8 mouse cellular contexts compared by ENCODE assay signal in genomic region chr7:44839491-44840191, GRCm38 (mm10). TPM values are rescaled to one million over a fixed set of nuclear protein-coding genes. Genes with fewer than 3 reads are reported as not detected.
A peak's percentile ranks its signal among the peaks of the same experiment; 100 is the strongest.
DNase-seq lines count a peak whose midpoint lies in the region; ATAC-seq and TF ChIP-seq lines count a peak whose summit lies in the region.

No protein-coding gene starts in this region.

- H3K27ac ChIP-seq in kidney, embryonic 14.5 days (ENCODE audit: low read depth, low read length) = no peak overlapping the region
- H3K27ac ChIP-seq in kidney, postnatal 0 days = no peak overlapping the region

- peak; percentile 62 for ATAC-seq in kidney, embryonic 14.5 days (ENCODE audit: low FRiP score, low TSS enrichment)
- peak; percentile 38 for ATAC-seq in granulocyte monocyte progenitor cell, adult 5-6 weeks (replicated peaks; ENCODE audit: poor library complexity, severe bottlenecking)
- ATAC-seq in kidney, postnatal 0 days (replicated peaks; ENCODE audit: low FRiP score, low read depth) = peak; percentile 39

- no peak for DNase-seq in kidney, adult 11 months
- peak; percentile 75 for DNase-seq in adrenal gland, postnatal 14 days
- DNase-seq in kidney, postnatal 0 days (ENCODE audit: low spot score) = peak; percentile 49
- DNase-seq in lung, postnatal 36 days = peak; percentile 47
- DNase-seq in right cerebral cortex, postnatal 10 days (ENCODE audit: low spot score in 2 of 2) = peak; percentile 79 to 80
- DNase-seq in urinary bladder, adult 2 months (ENCODE audit: low spot score) = no peak

- WGBS in kidney, embryonic 14.5 days = 2% methylated on average over 58 of the region's 58 CpGs
- WGBS in kidney, postnatal 0 days = 2% methylated on average over 58 of the region's 58 CpGs

- H3K27me3 ChIP-seq in kidney, embryonic 14.5 days (ENCODE audit: control insufficient read depth, insufficient read depth, low read length) = 0 out of 2 replicates have a peak, but pooled peaks cover 4% of the 10 kb centered on the region
- no peaks in the 10 kb centered on the region for H3K27me3 ChIP-seq in kidney, postnatal 0 days (ENCODE audit: insufficient read depth, low read length)

- peak overlapping the region; percentile 50 for H3K4me2 ChIP-seq in kidney, embryonic 14.5 days (replicated peaks; ENCODE audit: low read depth, low read length)
- H3K4me2 ChIP-seq in kidney, postnatal 0 days (ENCODE audit: low read length) = peak overlapping the region; percentile 53

- no peak for TF ChIP-seq CTCF in kidney, postnatal 0 days (IDR thresholded peaks at IDR 0.05; ENCODE audit: low read depth)

- H3K9ac ChIP-seq in kidney, embryonic 14.5 days (ENCODE audit: low read depth, low read length) = peak overlapping the region; percentile 46; the same call in 1 of the 2 replicates
- H3K9ac ChIP-seq in kidney, postnatal 0 days (ENCODE audit: low read depth, low read length) = peak overlapping the region; percentile 41; the same call in 1 of the 2 replicates

- peak overlapping the region; percentile 26 for H3K4me3 ChIP-seq in kidney, embryonic 14.5 days (ENCODE audit: low read length)
- peak overlapping the region; percentile 12; the same call in 1 of the 2 replicates for H3K4me3 ChIP-seq in kidney, postnatal 0 days (replicated peaks; ENCODE audit: low read depth, low read length)

- no peaks in the 10 kb centered on the region for H3K9me3 ChIP-seq in kidney, embryonic 14.5 days (ENCODE audit: control insufficient read depth, low read length)
- H3K9me3 ChIP-seq in kidney, postnatal 0 days (replicated peaks; ENCODE audit: low read length) = no peaks in the 10 kb centered on the region

- H3K4me1 ChIP-seq in kidney, embryonic 14.5 days (ENCODE audit: control insufficient read depth, insufficient read depth, low read length) = peaks cover 16% of the 10 kb centered on the region; the same call in 1 of the 2 replicates
- peaks cover 18% of the 10 kb centered on the region for H3K4me1 ChIP-seq in kidney, postnatal 0 days (replicated peaks; ENCODE audit: insufficient read depth, low read length)

- peaks cover 36% of the 10 kb centered on the region for H3K36me3 ChIP-seq in kidney, embryonic 14.5 days (ENCODE audit: control insufficient read depth, insufficient read depth, low read length)
- peaks cover 26% of the 10 kb centered on the region for H3K36me3 ChIP-seq in kidney, postnatal 0 days (ENCODE audit: insufficient read depth, low read length)

RNA-seq across cellular contexts. Expression of gene Akt1s1, which starts 9.2 kb away (rescaled TPM):
- polyA plus RNA-seq in kidney, embryonic 14.5 days (2014; fragmentation: Nextera tagmentation; extraction: Ambion mirVana) = 51.4 and 86.5 TPM in 2 replicates
- 90.6 and 104 TPM in 2 replicates for total RNA-seq in adrenal gland, postnatal 14 days (2021)
- 18.2 and 25.0 TPM in 2 replicates for total RNA-seq in granulocyte monocyte progenitor cell, adult 5-6 weeks (2014; fragmentation: Nextera tagmentation)
- 22.8 and 26.5 TPM in 2 replicates for total RNA-seq in granulocyte monocyte progenitor cell, adult 5-6 weeks (2017)
- 108 and 111 TPM in 2 replicates for polyA plus RNA-seq in kidney, postnatal 0 days (2015; fragmentation: Nextera tagmentation; extraction: Ambion mirVana)
- polyA plus RNA-seq in urinary bladder, adult 2 months (2012; rRNA removed) = 93.8 and 99.5 TPM in 2 replicates

RNA-seq across cellular contexts. Expression of gene Tbc1d17, which starts 9.2 kb away (rescaled TPM):
- 57.0 and 65.3 TPM in 2 replicates for polyA plus RNA-seq in kidney, embryonic 14.5 days (2014; fragmentation: Nextera tagmentation; extraction: Ambion mirVana)
- total RNA-seq in adrenal gland, postnatal 14 days (2021) = 58.8 and 66.1 TPM in 2 replicates
- 18.1 and 22.6 TPM in 2 replicates for total RNA-seq in granulocyte monocyte progenitor cell, adult 5-6 weeks (2014; fragmentation: Nextera tagmentation)
- 15.5 and 19.3 TPM in 2 replicates for total RNA-seq in granulocyte monocyte progenitor cell, adult 5-6 weeks (2017)
- 78.0 and 87.0 TPM in 2 replicates for polyA plus RNA-seq in kidney, postnatal 0 days (2015; fragmentation: Nextera tagmentation; extraction: Ambion mirVana)
- polyA plus RNA-seq in urinary bladder, adult 2 months (2012; rRNA removed) = 67.3 and 68.9 TPM in 2 replicates

RNA-seq across cellular contexts. Expression of gene Pnkp, which starts 17.3 kb away (rescaled TPM):
- polyA plus RNA-seq in kidney, embryonic 14.5 days (2014; fragmentation: Nextera tagmentation; extraction: Ambion mirVana) = 27.0 and 30.4 TPM in 2 replicates
- total RNA-seq in adrenal gland, postnatal 14 days (2021) = 35.2 and 45.1 TPM in 2 replicates
- 61.3 and 65.7 TPM in 2 replicates for total RNA-seq in granulocyte monocyte progenitor cell, adult 5-6 weeks (2014; fragmentation: Nextera tagmentation)
- 51.0 and 79.6 TPM in 2 replicates for total RNA-seq in granulocyte monocyte progenitor cell, adult 5-6 weeks (2017)
- 34.0 and 36.4 TPM in 2 replicates for polyA plus RNA-seq in kidney, postnatal 0 days (2015; fragmentation: Nextera tagmentation; extraction: Ambion mirVana)
- 23.4 and 24.1 TPM in 2 replicates for polyA plus RNA-seq in urinary bladder, adult 2 months (2012; rRNA removed)

RNA-seq across cellular contexts. Expression of gene Atf5, which starts 23.2 kb away (rescaled TPM):
- 2.5 and 6.3 TPM in 2 replicates for polyA plus RNA-seq in kidney, embryonic 14.5 days (2014; fragmentation: Nextera tagmentation; extraction: Ambion mirVana)
- total RNA-seq in adrenal gland, postnatal 14 days (2021) = 147 and 165 TPM in 2 replicates
- 5.6 and 8.5 TPM in 2 replicates for total RNA-seq in granulocyte monocyte progenitor cell, adult 5-6 weeks (2014; fragmentation: Nextera tagmentation)
- 3.8 and 6.8 TPM in 2 replicates for total RNA-seq in granulocyte monocyte progenitor cell, adult 5-6 weeks (2017)
- polyA plus RNA-seq in kidney, postnatal 0 days (2015; fragmentation: Nextera tagmentation; extraction: Ambion mirVana) = 4.2 and 5.3 TPM in 2 replicates
- polyA plus RNA-seq in urinary bladder, adult 2 months (2012; rRNA removed) = 43.4 and 63.6 TPM in 2 replicates

RNA-seq across cellular contexts. Expression of gene Il4i1, which starts 23.5 kb away (rescaled TPM):
- 1.7 and 2.0 TPM in 2 replicates for polyA plus RNA-seq in kidney, embryonic 14.5 days (2014; fragmentation: Nextera tagmentation; extraction: Ambion mirVana)
- 2.0 and 13.8 TPM in 2 replicates for total RNA-seq in adrenal gland, postnatal 14 days (2021)
- total RNA-seq in granulocyte monocyte progenitor cell, adult 5-6 weeks (2014; fragmentation: Nextera tagmentation) = 1.2 TPM in 1 of 2 replicates, not detected in the other
- total RNA-seq in granulocyte monocyte progenitor cell, adult 5-6 weeks (2017) = 0.15 and 0.22 TPM in 2 replicates
- 0.88 and 1.0 TPM in 2 replicates for polyA plus RNA-seq in kidney, postnatal 0 days (2015; fragmentation: Nextera tagmentation; extraction: Ambion mirVana)
- polyA plus RNA-seq in urinary bladder, adult 2 months (2012; rRNA removed) = 1.7 and 2.5 TPM in 2 replicates

Comparison
In these comparisons a context has a peak if more than half of its experiments do, and no peak if none do; other contexts are left out.
1. DNase-seq: peak in adrenal gland, postnatal 14 days (single experiment), kidney, postnatal 0 days (single experiment), lung, postnatal 36 days (single experiment) and right cerebral cortex, postnatal 10 days (2 of 2); none in kidney, adult 11 months (single experiment) and urinary bladder, adult 2 months (single experiment).
2. Peak in every context shown above with its lines, with median percentiles within 50 percentile points of each other: ATAC-seq.